Mouse (Mus musculus) olfactory bulb, adult 2 months (tissue): ENCODE results near the gene Gm9803. TPM values are rescaled to one million over a fixed set of nuclear protein-coding genes. Genes with fewer than 3 reads are reported as not detected.
"Not testable (repeated sequence)": the region's sequence is repeated elsewhere in the genome, so short reads cannot be mapped to it uniquely, and the experiment has no call there.

Experiments
- H3K27ac ChIP-seq: fragments of 200-500 bp; 2 replicates; pipeline ENCODE4 v1.5.1; 2012; ENCODE audit warnings: low read depth, low read length; ENCODE audit not compliant: insufficient read depth
- H3K4me1 ChIP-seq: fragments of 200-500 bp; 2 replicates; pipeline ENCODE4 v1.6.1; 2012; ENCODE audit warnings: low read length; ENCODE audit not compliant: control insufficient read depth, insufficient read depth
- H3K4me3 ChIP-seq: fragments of 200-500 bp; 2 replicates; pipeline ENCODE4 v1.5.1; 2012; ENCODE audit warnings: mild to moderate bottlenecking, low read depth, low read length, moderate library complexity; ENCODE audit not compliant: insufficient read depth
- CTCF ChIP-seq: fragments of 200-500 bp; IDR thresholded peaks from 2 replicates; pipeline ENCODE4 v1.5.1; 2012; ENCODE audit warnings: low read depth, mild to moderate bottlenecking, low read length, moderate library complexity; ENCODE audit not compliant: insufficient read depth
- POLR2A ChIP-seq: fragments of 200-500 bp; IDR thresholded peaks from 2 replicates; pipeline ENCODE4 v1.6.1; 2012; ENCODE audit warnings: mild to moderate bottlenecking, low read depth, low read length, moderate library complexity; ENCODE audit not compliant: insufficient read depth
- WGBS: fragments of 180-500 bp; shearing (Covaris S2); methylation state at CpG from one replicate; pipeline ENCODE4 v1.1.7; 2018; 5-methylcytosine and 5-hydroxymethylcytosine counted together
- polyA plus RNA-seq: library from polyadenylated mRNA; stranded (reverse); fragments of >200 nt; gene quantifications from 2 replicates; pipeline ENCODE4 v1.2.4, GENCODE M21; 2012; ENCODE audit warnings: low replicate concordance; ENCODE audit not compliant: missing spikeins, insufficient read depth, insufficient read length

Gm9803 gene
- polyA plus RNA-seq = not detected in 2 replicates

- not testable (repeated sequence) for H3K4me3 ChIP-seq, H3K27ac ChIP-seq
- H3K4me1 ChIP-seq = peaks cover 14% of the 10 kb centered on the region
- 93% methylated on average over 10 of the region's 10 CpGs for WGBS
Measured at GRCm38 (mm10) chr10:43523931-43524330, at the start of gene Gm9803. Gm9803 (plus strand) TSS chr10:43524084.

- TF ChIP-seq POLR2A = no peak
- TF ChIP-seq CTCF = no peak
- 49% methylated on average over 4 of the region's 4 CpGs for WGBS
Measured at GRCm38 (mm10) chr10:43475376-43475775, 48.5 kb upstream of the Gm9803 start.

GRCm38 (mm10) chr10:43477459-43477858 lies 46.4 kb upstream of the Gm9803 start:
- H3K27ac ChIP-seq = no peak overlapping the region
- H3K4me1 ChIP-seq = peaks cover 4% of the 10 kb centered on the region; the same call in 1 of the 2 replicates
- no peak overlapping the region for H3K4me3 ChIP-seq
- TF ChIP-seq POLR2A (no peak), CTCF (no peak)
- WGBS = 40% methylated on average over 9 of the region's 9 CpGs

More at GRCm38 (mm10) chr10:43475376-43475775, 48.5 kb upstream of the Gm9803 start:
- H3K4me1 ChIP-seq = peaks cover 4% of the 10 kb centered on the region; the same call in 1 of the 2 replicates
- H3K4me3 ChIP-seq = no peak overlapping the region
- no peak overlapping the region for H3K27ac ChIP-seq

GRCm38 (mm10) chr10:43477865-43478681 lies 45.8 kb upstream of the Gm9803 start:
- WGBS = 4% methylated on average over 42 of the region's 42 CpGs
- TF ChIP-seq POLR2A (no peak), CTCF (no peak)
- Histone ChIP-seq H3K4me3 (peak overlapping the region; percentile 82), H3K4me1 (peaks cover 4% of the 10 kb centered on the region), H3K27ac (no peak overlapping the region)

GRCm38 (mm10) chr10:43478751-43479435 lies 45.0 kb upstream of the Gm9803 start, which contains the start of gene Bend3:
Bend3 (plus strand) TSS chr10:43478831.
- peaks cover 12% of the 10 kb centered on the region for H3K4me1 ChIP-seq

GRCm38 (mm10) chr10:43479436-43480157 lies 44.3 kb upstream of the Gm9803 start:
- peak; percentile 87 for TF ChIP-seq CTCF
- no peak; the same call in none of the 2 replicates for TF ChIP-seq POLR2A
- under 1% methylated on average over 102 of the region's 103 CpGs for WGBS
- H3K4me1 ChIP-seq = peaks cover 12% of the 10 kb centered on the region
- 0 out of 2 replicates have a peak overlapping the region, but pooled peaks have one; percentile 11 for H3K27ac ChIP-seq
- H3K4me3 ChIP-seq = peak overlapping the region; percentile 82

More at GRCm38 (mm10) chr10:43478751-43479435, 45.0 kb upstream of the Gm9803 start, which contains the start of gene Bend3:
- Histone ChIP-seq H3K4me3 (peak within 1 kb of the TSS; percentile 82), H3K27ac (0 out of 2 replicates have a peak within 1 kb of the TSS, but pooled peaks have one; percentile 11)
- 2% methylated on average over 100 of the region's 101 CpGs for WGBS
- TF ChIP-seq CTCF = no peak
- TF ChIP-seq POLR2A = no peak; the same call in 1 of the 2 replicates

GRCm38 (mm10) chr10:43480227-43480849 lies 43.5 kb upstream of the Gm9803 start:
- Histone ChIP-seq H3K4me3 (peak overlapping the region; percentile 82; the same call in 1 of the 2 replicates), H3K27ac (no peak overlapping the region), H3K4me1 (peaks cover 12% of the 10 kb centered on the region)
- WGBS = 22% methylated on average over 13 of the region's 13 CpGs
- TF ChIP-seq CTCF (no peak), POLR2A (no peak)

- H3K4me3 ChIP-seq = no peak overlapping the region
- TF ChIP-seq POLR2A = no peak
- TF ChIP-seq CTCF = no peak
- whole genome bisulfite sequencing = 66% methylated on average over 4 of the region's 4 CpGs
- no peak overlapping the region for H3K27ac ChIP-seq
- peaks cover 12% of the 10 kb centered on the region for H3K4me1 ChIP-seq
Measured at GRCm38 (mm10) chr10:43481179-43481578, 42.7 kb upstream of the Gm9803 start.
